Mouse (Mus musculus) cerebellum, adult 9-11 months (tissue): ENCODE data around the gene Tulp1.
"Not testable (repeated sequence)": the region's sequence is repeated elsewhere in the genome, so short reads cannot be mapped to it uniquely, and the experiment has no call there.

ENCODE experiments used
- DNase-seq: peaks from one replicate; pipeline ENCODE4 v3.0.0; 2022

The Tulp1 gene

GRCm38 (mm10) chr17:28365122-28365521, at the start of gene Tulp1:
TSS of gene Tulp1 (minus strand) at chr17:28365222.
- DNase-seq: no peak

GRCm38 (mm10) chr17:28411381-28411960, 46.4 kb upstream of the Tulp1 start:
- DNase-seq: no peak

- DNase-seq: no peak
Measured at GRCm38 (mm10) chr17:28410731-28411130, 45.7 kb upstream of the Tulp1 start.

GRCm38 (mm10) chr17:28408251-28408918, 43.4 kb upstream of the Tulp1 start:
- DNase-seq: no peak

- peak; percentile 65 for DNase-seq
Measured at GRCm38 (mm10) chr17:28407418-28408250, 42.6 kb upstream of the Tulp1 start.

- peak; percentile 40 for DNase-seq
Measured at GRCm38 (mm10) chr17:28406471-28406870, 41.4 kb upstream of the Tulp1 start.

DNA sequence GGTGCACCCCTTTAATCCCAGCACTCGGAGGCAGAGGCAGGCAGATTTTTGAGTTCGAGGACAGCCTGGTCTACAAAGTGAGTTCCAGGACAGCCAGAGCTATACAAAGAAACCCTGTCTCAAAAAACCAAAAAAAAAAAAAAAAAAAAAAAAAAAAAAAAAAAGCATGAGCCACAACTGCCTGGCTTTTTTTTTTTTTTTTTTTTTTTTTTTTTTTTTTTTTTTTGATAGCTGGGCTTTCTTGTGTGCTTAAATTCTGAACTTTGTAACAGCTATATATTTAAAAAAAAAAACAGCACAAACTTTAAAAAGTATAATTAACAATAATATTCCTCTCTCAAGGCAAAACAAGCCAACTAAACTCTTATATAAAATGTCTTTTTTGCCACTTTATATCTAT, 39.7 kb upstream of the Tulp1 start:
- DNase-seq: not testable (repeated sequence)

- no peak for DNase-seq
Measured at GRCm38 (mm10) chr17:28404301-28404700, 39.3 kb upstream of the Tulp1 start.

- no peak for DNase-seq
Measured at GRCm38 (mm10) chr17:28394994-28395393, 30.0 kb upstream of the Tulp1 start.

DNA sequence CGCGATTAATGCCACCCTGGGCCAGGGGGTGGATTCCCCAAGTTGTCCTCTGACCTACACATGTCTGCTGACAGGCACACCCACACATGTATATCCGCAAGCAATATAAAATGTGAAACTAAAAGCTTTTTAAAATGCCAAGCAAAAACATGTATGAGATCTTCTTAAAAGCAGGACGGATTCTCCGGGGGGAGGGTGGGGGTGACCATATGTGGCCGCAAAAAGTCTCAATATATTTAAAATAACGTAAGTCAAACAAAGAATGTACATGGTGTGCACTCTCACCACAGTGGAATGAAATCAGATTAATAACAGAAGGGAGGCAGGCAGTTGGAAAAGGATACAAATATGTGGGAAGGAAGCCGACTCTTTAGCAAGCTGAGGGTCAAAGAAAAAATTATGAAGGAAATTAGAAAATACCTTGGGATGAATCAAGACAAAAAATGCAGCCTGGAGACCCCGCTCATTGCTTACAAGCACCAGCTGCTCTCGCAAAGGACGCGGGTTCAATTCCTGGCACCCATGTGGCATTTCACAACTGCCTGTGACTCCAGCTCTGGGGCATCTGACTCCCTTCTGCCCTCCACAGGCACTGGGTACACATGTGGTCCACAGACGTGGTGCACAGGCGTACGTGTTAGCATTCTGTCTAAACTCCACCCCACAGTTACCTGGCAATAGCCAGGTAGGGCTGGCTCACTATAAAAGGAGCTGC, 29.2 kb upstream of the Tulp1 start:
- no peak for DNase-seq

DNA sequence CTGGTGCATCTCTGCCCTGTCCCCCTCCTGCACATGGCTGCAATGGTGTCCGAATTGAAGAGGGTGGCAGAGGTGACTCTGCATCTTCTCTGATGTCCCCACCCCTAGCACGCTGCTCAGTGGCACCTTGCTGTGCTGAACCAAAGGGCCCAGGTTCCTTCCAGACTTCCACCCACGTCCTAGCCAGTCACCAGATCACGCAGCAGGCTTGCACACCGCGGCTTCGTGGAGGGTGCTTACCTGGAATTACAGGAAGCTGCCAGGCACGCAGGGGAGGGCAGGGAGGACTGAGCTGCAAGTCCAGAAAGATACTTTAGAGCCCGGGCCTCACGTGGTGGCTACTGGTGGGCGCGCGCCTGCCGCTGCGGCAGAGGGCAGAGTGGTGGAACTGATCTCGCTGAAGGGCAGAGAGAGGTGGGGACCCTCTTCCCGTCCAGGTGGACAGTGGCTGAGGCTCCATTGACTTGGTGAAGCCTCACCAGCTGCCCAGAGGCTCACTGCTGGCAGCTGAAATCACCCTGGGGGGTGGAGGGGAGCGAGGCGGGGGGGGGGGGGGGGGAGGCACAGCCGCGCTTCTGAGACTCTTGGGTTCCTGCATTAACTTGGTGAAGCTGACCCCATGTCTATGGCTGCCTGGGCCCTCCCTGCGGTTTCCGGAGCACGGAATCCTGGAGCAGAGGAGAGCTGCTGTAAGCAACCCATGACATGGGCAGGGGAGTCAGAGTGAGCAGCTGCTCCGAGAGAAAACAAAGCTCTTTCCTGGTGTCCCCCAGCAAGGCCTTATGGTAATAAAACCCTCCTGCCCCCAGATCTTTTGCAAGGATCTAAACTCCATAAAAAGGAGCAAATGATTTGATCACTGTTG, 26.8 kb upstream of the Tulp1 start:
- DNase-seq: no peak

- no peak for DNase-seq
Measured at GRCm38 (mm10) chr17:28388534-28388933, 23.5 kb upstream of the Tulp1 start.

DNA sequence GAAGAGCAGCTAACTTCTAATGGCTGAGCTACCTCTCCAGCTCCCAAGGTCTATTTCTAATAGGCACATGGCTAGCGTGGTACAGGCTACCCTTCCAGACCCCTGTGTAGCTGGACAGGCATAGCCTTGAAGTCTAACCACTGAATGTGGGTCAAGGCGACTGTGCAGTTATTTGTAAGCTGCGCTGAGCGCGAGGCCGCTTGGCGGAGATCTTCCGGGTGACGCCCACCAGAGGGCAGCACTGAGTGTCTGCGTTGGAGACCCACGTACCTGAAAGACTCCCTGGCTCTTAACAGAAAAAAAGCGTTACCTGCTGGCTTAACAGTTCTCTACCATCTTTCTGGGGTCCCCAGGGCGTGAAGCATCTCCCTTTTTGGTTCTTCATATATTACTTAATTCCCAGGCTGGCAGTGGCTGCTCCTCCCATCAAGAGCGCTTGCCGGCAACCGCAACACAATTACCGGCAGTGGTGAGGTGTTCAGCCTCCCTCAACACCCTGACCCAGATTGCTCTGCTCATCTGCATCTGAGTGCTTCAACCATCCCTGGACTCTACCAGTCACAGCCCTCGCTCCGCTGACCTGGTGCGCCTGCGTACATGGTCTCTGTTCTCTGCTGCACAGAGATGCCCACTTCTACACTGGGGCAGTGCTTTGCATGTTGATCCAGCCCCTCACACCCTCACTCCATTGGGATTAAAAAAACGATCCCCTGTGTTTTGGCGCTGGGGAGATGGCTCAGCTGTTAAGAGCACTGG, 21.3 kb upstream of the Tulp1 start:
- peak; percentile 71 for DNase-seq

GRCm38 (mm10) chr17:28384298-28384697, 19.3 kb upstream of the Tulp1 start:
- DNase-seq: no peak

DNA sequence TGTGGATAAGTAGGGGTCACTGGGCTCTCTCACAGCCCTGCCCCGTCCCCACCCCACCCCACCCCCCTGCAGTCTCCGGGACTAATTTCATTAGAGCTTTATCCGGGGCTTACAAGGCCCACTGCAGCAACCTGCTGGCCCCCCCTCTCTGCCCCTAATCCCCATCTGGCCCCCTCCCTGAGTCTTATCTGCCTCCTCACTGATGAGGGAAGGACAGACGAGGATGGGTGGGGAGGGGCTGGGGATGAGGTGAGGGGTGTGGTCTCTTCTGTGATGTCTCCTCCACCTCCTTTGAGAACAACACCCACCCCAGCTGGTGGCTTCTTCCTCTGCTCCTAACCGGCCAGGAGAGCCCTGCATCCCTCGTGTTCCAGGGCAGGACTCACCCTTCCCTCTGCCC, 15.2 kb upstream of the Tulp1 start:
- DNase-seq: no peak

GRCm38 (mm10) chr17:28375592-28376061, 10.6 kb upstream of the Tulp1 start:
- DNase-seq: no peak

DNA sequence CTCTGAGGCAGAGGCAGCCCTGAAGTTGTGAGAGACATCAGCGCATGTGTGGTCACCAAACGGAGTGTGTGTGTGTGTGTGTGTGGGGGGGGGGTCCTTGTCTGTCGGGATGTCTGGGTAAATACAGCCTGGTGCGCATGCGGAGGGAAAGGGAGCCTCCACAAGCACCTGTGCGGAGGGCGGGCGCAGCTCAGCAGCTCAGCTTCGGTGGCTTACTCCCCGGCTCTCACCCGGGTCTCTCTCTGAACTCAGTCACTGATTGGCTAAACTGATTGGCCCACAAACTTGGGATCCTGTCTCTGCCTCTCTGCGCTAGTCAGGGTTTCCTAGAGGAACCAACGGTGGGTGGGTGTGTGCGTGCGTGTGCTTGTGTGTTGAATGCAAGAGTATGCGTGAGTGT, 9.5 kb upstream of the Tulp1 start:
- no peak for DNase-seq

- no peak for DNase-seq
Measured at GRCm38 (mm10) chr17:28373821-28374220, 8.8 kb upstream of the Tulp1 start.

- DNase-seq: no peak
Measured at GRCm38 (mm10) chr17:28371941-28372340, 6.9 kb upstream of the Tulp1 start.

DNA sequence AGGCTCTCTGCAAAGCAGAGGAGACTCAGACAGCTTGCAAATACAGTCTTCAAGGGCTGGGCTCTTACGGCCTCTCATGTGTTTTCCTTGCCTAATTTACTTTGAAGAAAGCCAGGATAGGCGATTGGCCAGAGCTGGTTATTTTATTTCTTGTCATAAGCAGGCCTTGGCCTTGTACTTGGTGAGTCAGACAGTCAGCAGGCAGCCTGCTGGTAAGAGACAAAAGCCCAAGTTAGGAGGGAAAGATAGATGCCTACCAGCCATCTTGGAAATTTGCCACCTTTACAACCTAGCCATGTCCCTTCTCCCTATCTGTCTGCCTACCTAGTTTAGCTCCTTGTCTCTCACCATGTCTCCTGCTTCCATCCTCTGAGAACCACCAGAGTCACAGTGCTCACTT, 6.3 kb upstream of the Tulp1 start:
- DNase-seq: no peak

GRCm38 (mm10) chr17:28369056-28369455, 4.0 kb upstream of the Tulp1 start:
- DNase-seq: no peak
